Mouse (Mus musculus): ENCODE results near the gene Afap1. TPM values are rescaled to one million over a fixed set of nuclear protein-coding genes. Genes with fewer than 3 reads are reported as not detected.

The Afap1 gene
- polyA plus RNA-seq, 1 experiment = 18.4 TPM

- DNase-seq (ENCODE audit: low spot score) = no peak
Observed at GRCm38 (mm10) chr5:36040398-36041235, 147.5 kb downstream of the Afap1 start.

- no peak for DNase-seq (ENCODE audit: low spot score)
Observed at GRCm38 (mm10) chr5:36041236-36041562, 148.1 kb downstream of the Afap1 start.

DNA sequence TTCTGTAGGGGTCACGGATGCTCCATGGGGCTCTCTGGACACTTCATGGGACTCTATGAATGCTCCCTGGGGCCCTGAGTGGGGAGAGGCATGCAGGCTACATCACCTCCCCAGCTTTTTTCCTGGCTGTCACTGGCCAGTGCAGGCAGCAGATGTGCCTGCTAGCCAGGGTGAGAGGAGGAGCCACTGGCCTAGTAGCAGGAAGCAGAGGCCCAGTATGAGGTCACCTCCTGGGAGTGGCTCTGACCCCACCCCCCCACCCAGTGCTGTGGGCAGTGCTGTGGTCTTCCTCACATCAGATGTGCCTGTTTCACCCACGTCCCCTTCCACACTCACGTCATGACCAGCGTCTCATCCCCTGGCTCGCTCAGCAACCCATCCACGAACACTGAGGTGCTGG, 148.6 kb downstream of the Afap1 start:
- no peak for DNase-seq (ENCODE audit: low spot score)

DNA sequence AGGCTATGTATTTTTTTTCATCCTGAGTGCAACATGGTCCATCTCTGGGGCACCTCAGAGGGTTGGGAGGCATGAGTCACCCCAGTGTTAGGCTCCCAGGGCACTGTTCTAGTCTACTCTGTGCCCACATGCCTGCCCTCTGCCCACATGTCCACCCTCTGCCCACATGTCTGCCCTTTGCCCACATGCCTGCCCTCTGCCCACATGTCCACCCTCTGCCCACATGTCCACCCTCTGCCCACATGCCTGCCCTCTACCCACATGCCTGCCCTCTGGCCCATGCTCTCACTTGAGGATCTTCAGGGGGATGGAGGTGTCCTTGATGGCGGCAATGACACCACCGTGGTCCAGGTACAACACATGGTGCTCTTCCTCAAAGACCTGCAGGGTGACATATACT, 150.0 kb downstream of the Afap1 start:
- no peak for DNase-seq (ENCODE audit: low spot score)

Other genes with a start within 250 kb of the Afap1 start
- 90.2 and 126 TPM in 2 replicates for gene Htra3, start 213.5 kb upstream of the Afap1 start, polyA plus RNA-seq (2012; rRNA removed)
- 2.4 and 3.2 TPM in 2 replicates for gene Sh3tc1, start 153.3 kb upstream of the Afap1 start, polyA plus RNA-seq (2012; rRNA removed)
- gene Ablim2, start 135.4 kb upstream of the Afap1 start, polyA plus RNA-seq (2012; rRNA removed) = 3.7 and 4.4 TPM in 2 replicates